Mouse (Mus musculus) megakaryocyte-erythroid progenitor cell, adult 5-6 weeks (primary cell): Measurements from ENCODE around the gene Pde6h. TPM values are rescaled to one million over a fixed set of nuclear protein-coding genes. Genes with fewer than 3 reads are reported as not detected.
"Not testable (repeated sequence)": the region's sequence is repeated elsewhere in the genome, so short reads cannot be mapped to it uniquely, and the experiment has no call there.

ENCODE experiments used
- ATAC-seq: replicated peaks from 2 replicates; pipeline ENCODE4 v1.8.0; 2016; ENCODE audit warnings: mild to moderate bottlenecking, inconsistent platforms; ENCODE audit not compliant: severe bottlenecking, poor library complexity, low FRiP score, low TSS enrichment
- total RNA-seq, 2 experiments: library from RNA; stranded (forward) in 1 of 2; stranded (reverse) in 1 of 2; fragments of 200-1000, 215-1000 nt in 1 of 2; fragments of >200 nt in 1 of 2; fragmentation: Nextera tagmentation in 1 of 2; gene quantifications; 2 replicates each; pipeline ENCODE4 v1.2.3; 2014 to 2017

The Pde6h gene
- total RNA-seq (2014; fragmentation: Nextera tagmentation) (3.1 TPM in 1 of 2 replicates, not detected in the other), total RNA-seq (2017) (not detected in 2 replicates)

DNA sequence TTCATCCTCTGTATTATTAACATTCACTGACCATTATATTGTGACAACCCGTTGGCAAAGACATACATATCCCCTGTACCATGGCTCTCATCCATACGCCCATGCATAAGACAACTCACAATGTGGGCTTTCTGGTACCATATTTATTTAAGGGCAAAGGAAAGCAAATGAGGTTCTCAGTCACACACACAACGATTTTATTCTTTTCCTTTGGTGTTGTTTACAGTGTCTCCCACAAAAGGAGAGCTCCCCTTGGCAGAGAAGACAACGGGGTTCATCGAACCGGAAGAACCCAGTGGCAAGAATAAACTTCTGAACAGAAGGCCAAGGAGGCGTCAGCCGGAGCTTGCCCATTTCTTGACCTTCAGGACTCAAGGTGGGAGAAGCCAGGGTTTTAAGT is at the start of gene Pde6h:
Pde6h (plus strand) TSS at position 301 of the 400 bp plus-strand sequence.
- no peak for ATAC-seq

DNA sequence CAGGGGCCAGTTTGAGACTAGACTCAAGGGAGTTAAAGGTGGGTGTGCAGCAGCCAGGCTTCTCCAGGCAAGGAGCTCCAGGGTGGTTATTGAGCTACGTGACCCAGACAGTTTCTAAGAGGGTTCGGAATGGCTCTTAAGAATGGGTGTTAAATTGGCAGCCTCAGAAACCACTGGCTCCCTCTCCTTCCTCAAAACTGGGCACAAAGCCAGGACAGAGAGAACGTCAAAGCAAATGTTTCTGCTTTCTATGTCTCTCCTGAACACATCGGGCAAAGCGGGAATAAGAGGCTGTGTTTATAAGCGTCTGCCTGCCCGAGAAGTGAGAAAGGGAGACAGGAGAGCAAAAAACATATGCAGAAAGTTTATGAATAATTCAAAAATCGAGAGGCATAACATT is 49.0 kb upstream of the Pde6h start:
- ATAC-seq = no peak; the same call in 1 of the 2 replicates

DNA sequence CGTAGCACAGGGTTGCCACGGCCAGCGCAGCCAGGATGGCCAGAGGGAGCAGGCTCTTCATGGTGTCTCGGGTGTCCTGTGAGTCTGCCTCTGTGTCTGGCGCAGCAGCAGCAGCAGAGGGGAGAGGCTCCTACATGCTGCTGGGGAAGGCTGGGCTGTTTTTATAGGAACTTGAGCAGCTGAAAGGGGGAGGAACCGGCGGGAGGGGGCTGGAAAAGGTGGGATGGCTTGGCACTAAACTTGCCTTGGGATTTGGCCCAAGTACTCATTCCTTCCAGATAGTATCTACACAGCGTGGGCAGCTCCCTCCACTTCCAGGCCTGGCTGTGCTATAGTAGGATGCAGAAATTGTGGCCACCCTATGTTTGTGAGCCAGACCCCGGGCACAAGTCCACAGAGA is 48.0 kb upstream of the Pde6h start, which contains the start of gene Mgp:
Mgp (minus strand) TSS at position 154 of the 400 bp plus-strand sequence.
- 0 out of 2 replicates have a peak, but pooled peaks have one; percentile 18 for ATAC-seq

DNA sequence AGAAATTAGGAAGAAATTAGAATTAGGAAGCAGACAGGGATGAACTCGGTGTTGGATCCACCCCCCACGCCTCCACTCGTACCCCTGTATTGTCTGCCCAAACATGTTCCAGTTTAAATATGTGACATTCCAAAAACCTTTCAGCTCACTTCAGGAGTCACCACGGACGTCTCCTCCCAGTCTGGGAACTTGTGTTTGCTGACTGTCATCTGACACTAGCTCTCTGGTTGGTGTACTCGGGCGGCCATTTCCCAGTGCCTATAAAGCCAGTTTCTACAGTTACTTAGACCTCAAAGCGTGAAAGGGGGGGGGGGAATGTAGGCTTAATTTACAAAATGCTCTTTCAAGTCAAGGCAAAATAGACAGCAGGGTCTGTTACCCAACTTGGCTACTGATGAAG is 42.0 kb upstream of the Pde6h start:
- no peak for ATAC-seq

DNA sequence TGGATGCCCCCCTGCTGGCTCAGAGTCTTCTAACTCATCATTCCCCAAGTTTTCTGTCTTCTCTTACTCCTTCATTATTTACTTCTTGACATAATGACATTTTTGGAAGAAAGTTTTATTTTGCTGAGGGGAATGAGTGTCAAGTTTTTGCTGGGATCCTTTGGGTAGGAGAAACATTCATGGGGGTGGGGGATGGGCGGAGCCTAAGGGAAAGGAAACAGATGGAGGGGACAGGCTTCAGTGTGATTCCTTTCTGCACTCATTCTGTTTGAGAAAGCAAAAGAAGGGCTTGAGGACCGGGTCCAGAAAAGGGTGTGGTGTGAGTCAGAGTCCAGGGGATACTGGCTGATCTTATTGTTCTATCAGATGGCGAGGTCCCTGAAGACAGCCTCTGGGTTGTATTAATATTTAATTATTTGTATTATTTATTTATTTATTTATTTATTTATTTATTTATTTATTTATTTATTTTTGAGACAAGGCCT is 40.2 kb upstream of the Pde6h start:
- no peak for ATAC-seq

DNA sequence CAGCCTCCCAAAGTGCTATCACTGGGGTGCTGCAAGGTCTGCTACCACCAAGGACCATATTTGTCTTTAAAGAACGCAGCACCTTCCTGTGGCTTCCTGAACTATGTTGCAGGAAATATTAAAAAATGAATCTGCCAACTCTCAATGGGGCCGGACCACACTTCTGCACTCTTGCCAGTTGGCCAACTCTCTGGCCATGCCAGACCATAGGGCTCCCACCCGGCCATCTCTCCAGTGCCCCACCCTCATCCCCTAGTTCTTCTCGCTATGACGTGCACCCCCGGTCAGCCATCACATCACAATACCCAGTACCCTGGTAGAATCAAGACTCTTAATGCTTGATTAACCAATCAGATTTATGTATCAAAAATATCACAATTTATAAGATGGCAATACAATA is 39.7 kb upstream of the Pde6h start:
- no peak for ATAC-seq

DNA sequence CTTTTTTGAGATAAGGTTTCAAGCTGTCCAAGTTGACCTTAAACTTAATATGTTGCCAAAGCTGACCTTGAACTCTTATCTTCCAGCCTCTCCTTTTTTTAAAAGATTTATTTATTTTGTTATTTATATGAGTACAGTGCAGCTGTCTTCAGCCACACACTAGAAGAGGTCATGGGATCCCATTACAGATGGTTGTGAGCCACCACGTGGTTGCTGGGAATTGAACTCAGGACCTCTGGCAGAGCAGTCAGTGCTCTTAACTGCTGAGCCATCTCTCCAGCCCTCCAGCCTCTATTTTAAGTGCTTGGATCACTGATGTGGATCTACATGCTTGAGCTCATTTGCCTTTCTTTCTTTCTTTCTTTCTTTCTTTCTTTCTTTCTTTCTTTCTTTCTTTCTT is 38.9 kb upstream of the Pde6h start:
- ATAC-seq = not testable (repeated sequence)

DNA sequence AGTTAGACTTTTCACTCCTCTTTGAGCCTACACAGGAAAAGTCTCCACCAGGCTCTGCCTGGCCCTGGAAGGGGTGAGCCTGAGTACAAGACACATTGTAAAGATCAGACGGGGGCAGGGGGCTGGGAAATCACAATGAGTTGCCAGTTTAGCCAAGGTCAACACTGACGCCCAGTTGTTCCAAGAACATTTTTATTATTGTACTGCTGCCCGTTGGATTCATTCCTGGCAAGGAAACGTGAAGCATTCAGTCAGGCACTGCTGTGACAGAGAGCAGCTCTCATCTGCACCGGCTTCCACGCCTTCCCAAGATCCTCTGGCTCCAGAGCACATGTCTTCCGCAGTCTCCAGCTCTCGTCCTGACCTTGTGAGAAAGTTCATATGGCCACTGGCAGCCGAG is 35.8 kb upstream of the Pde6h start:
- ATAC-seq = no peak

DNA sequence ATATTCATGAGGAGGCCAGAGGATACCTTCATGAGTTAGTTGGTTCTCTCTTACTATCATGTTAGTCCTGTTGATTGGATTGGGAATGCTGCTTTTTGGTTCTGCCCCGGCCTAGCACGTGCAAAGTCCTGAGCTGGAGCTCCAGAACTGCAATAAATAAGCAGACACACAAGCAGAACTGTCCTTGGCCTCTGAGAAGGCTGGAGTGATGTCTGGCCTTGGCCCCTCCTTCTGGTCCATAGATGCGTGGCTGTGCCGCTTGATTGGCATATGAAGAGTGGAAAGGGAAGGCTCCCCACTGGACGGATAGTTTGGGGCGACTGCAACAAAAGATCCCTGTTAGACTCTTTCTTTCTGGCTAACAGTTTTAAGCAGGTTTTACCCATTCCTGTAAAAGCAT is 34.6 kb upstream of the Pde6h start:
- ATAC-seq = no peak

DNA sequence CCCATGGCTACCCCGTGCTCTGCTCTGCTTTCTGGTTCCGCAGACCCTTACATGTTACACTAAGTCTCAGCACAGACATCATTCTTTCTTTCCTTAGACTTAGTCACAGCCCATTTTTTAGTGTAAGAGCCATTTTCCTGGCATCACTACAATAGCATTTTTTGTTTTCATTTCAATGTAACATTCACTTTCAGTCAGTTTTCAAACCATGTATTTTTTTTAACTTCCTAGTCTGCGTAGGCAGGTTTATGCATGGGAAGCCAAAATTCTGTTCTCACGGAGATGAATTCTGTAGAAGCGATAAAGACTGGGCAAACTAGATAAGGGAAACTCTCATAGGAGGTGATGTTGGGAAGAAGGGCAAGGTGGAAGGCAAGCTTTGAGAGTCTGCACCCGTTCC is 34.1 kb upstream of the Pde6h start:
- no peak for ATAC-seq

DNA sequence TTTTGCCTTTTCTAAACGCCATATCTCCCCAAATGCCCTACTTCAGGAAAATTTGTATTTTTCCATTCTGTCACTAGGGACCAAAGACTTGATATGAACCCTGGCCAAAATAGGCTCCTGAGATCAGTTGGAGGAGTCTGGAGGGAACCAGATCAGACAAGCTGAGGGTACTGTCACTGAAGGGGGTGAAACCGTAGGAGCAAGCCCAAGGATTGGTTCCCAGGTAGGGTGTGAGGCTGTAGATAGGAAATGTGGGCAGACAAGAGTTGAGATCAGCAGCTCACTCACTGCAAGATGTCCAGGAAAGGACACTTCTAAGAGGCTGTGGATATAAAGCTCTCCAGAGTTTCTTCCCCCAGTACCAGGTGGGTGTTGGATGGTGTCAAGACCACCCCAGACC is 31.6 kb upstream of the Pde6h start:
- ATAC-seq = peak; percentile 90

DNA sequence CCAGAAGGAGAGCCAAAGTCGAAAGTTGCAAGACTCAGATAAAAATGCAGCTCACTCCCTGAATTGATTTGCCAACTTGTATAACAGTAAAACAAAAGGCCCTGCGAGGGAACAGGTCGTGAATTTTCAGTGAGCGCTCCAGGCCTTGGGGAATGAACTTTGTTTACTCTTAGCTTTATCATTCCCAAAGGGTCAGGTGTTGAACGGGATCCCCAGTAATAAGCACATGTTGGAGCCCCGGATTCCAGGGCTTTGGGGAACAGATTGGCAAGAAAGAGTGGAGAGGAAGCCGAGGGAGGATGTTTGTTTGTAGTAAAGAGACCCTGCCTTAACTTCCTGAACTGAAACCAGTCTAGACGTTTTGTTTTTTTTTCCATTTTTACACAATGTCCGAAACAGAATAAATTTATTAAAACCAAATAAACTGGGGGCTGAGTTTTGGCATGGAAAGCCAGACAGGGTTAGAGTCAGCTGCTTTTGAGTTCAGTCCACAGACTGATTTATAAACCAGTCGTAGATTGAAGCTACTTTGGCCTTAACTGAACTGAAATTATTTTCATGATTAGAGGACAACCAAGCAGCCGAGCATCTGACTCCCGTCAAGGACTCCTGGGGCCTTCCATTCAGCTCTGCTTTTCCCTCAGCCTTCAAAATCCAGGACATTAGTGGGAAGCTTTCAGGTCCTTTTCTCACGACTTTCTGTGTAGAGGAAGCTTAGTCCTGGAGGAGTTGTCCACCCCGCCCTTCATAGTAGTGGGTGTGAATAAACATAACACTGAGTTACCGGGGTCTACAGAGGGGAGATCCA is 28.9 kb upstream of the Pde6h start:
- ATAC-seq = no peak

DNA sequence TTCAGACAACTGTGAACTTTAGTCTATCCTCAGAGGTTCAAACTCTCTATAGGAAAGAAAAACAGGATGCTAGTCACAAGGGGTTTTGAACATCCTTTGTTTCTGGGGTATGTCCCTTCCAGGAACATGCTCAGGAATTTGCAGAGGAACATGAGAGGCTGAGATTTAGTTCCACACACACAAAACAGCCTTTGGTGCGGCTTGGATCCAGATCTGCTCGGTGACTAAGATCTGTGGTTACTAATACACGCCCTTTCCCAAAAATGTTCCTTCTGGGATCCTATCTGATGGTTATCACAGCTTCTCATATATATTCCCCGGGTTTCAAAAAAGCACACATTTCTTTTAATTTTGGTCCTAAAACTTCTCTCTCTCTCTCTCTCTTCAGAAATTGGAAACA is 25.8 kb upstream of the Pde6h start:
- ATAC-seq = no peak

DNA sequence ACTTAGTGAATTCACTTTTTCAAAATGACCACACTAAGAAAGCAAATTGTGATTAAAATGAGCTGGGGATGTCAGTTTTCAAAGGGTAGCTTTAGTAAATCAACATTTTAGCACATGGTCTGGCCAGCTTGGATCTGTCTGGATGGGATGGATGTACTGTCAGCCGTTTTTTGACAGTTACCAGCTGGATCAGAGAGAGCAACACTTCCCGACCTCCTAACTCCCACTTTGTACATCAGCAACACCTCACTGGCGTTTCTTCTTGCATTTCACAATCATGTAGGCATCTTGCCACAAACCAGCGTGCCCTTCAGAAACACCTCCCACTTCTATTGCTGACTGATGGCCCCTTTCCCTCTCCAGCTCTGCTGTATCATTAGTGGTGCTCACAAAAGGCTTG is 25.4 kb upstream of the Pde6h start:
- no peak for ATAC-seq

DNA sequence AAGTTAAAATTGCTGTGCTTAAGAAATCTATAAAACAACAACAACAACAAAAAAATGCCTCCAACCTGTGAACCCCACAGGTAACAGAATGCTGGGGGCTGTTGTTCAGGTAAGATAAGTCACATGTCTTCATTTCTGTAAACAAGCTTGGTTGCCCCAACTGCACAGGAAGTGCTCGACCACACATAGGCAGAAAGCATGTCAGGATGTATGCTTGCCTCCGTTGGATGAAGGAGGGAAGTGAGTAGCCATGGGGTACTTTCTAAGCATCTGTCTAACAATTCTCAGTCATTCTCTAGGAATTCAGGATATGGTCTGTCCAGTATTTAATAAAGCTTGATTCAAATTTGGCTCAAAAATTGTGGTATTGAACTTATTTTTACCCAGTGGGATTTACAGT is 24.7 kb upstream of the Pde6h start:
- no peak for ATAC-seq

DNA sequence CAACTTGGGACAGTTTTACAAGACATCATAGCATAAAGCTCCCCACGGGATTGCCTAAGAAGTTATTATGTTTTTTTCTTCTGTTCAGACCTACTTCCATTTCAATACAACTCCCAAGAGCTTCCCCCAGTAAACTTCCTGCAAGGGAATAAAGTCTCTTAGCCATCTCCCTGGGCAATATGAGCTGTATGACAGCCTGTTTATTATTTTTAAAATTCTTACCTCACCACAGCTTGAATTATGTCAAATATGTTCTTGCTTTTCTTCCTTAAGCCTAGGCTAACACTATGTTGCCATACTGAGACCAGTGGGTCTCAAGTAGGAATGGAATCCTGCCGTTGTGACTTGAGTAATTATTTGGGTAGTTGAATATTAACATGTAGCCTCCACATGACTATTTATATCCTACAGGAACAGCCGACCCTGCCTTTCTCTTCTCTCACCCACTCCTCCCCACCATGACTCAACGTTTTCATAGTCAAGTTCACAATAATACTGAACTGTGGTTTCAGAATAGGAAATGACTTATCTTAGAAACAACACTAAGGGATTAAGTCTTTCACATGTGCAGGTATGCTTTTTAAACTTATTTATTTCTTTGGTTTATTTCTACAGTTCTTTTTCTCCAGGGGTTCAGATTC is 23.1 kb upstream of the Pde6h start:
- ATAC-seq = 0 out of 2 replicates have a peak, but pooled peaks have one; percentile 38

DNA sequence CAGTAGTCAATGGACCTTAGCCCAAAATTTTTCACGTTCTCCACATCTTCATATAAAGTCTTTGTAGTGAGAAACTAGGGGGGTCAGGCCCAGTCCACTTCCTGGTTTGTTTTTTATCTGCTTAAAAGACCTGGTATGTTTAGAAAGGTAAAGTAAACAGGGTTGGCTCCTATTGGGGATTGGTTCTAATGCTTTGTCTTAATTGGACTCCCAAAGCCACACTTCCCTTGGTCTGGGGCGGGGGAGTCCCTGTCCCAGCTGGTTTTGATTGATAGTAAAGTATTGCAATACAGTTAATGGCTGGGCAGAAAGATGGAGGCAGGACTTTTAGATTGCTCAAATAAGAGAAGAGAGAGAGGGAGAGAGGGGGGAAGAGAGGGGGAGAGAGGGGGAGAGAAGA is 22.6 kb upstream of the Pde6h start:
- no peak for ATAC-seq

DNA sequence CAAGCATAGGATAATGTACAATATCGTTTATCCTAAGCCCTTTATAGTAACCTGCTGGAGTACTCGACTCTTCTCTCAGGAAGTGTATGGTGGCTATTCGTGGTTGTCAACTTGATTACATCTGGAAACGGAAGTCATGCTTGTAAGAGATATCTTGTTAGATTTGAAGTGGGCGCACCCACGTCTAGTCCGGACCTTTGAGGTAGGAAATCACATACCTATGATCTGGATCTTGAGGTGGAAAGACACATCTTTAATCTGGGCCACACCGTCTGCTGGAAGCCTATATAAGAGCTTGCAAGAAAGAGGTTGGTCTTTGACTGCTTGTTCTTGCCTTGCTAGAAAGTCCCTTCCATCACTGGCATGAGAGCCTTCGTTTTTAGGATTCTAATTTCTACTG is 21.1 kb upstream of the Pde6h start:
- peak; percentile 54 for ATAC-seq

DNA sequence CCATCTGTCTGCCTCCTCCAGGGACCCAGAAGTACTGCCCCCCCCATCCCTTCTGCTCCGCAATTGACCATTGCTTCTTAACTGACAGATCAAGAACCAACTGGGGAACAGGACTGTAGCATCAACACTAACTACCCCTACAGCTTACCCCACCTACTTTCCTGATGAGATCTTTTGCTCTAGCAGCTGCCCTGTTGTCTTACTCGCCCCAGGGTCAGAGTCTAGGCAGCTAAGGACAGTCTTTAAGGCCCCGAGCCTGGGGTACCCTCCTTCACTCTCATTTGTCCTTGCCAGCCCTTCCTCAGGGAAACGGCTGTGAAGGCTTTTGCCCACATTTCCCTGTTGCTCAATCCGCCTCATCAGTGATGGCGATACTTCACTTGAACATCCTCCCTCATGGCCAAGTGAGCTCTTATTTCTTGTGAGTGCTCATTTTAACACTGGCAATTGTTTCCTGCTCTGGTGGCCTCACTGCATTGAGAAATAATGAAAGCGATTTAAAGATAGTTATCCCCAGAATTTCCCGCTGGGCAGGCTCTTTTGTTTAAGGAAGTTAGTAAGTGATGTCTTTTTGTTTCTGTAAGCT is 19.7 kb upstream of the Pde6h start:
- ATAC-seq = no peak

DNA sequence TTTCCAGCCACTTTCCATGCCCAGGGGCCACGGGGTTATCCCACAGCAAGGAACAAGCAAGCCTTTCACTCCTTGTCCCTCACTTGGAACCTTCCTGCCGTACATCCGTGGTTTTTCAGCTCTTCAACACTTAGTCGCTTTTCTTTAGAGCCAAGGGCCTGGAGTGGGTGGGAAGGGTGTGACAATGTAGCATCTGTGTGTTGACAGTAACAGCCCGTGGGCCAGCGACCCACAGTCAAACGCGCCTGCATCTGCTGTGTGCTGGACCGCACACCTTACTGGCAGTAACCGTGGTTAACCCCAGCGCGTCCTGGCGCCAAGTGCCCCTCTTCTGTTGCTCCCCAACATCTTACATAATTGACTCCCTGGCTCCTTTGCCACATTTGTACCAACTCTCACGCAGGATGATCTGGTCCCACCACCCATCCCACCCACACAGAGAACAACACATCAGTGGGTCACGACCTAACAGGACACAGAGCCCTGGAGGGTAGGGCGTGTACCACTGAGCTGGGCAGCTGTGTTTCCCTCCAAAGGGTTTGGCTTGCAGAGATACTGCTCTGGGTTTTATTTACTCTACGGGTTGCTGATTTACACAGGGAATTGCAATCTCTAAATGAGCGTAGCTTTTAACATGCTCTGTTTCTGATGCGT is 17.2 kb upstream of the Pde6h start:
- no peak for ATAC-seq
